Mouse (Mus musculus) bone marrow, adult 2 months (tissue): ENCODE measurements at regions not wholly inside any gene's neighbourhood (a gene's known extent, or its start where the extent isn't known, plus 50 kb on each side); places are given as distances from the start of the nearest gene placed in this dataset.

ENCODE experiments used
- CTCF ChIP-seq: fragments of 200-500 bp; IDR thresholded peaks from 2 replicates; pipeline ENCODE4 v1.5.1; 2011; ENCODE audit warnings: low read length, control low read depth; ENCODE audit not compliant: control insufficient read depth, insufficient read depth
- POLR2A ChIP-seq: fragments of 200-500 bp; IDR thresholded peaks from 2 replicates; pipeline ENCODE4 v1.6.1; 2011; ENCODE audit warnings: low read depth, mild to moderate bottlenecking, control low read depth, low read length, borderline replicate concordance; ENCODE audit not compliant: control insufficient read depth

- no peak for TF ChIP-seq CTCF
- no peak for TF ChIP-seq POLR2A
These were observed 524.8 kb upstream of the Nox3 start for GRCm38 (mm10) chr17:4220661-4221360.
